Mouse (Mus musculus): Measurements from ENCODE around the gene Krtap26-1.

DNA sequence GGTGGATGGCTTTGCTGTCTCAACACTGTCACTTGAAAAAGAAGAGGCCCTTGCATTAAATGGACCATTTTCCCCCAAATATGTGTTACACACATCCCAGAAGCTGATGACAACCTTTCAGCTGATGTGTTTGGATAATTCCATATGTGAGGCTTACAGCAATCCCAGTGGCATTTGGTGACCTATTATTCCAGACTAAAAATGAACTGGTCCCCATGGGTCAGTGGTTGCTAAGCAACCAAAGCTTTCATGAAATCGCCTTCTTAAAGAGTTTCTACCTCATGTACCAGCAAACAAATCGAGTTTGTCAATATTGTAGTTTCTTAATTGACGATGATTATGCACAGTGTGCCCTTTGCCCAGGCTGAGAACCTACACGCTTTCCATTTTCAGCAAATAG is 34.9 kb downstream of the Krtap26-1 start:
- TF ChIP-seq POLR2A (IDR thresholded peaks at IDR 0.05; ENCODE audit: low read depth, low read length): no peak
- no peak for TF ChIP-seq CTCF (IDR thresholded peaks at IDR 0.05; ENCODE audit: extremely low read depth, insufficient read depth, insufficient read length, insufficient replicate concordance)

Data from spleen, adult 2 months (tissue).